Mouse (Mus musculus) intestine, postnatal 0 days (tissue): ENCODE measurements at regions not wholly inside any gene's neighbourhood (a gene's known extent, or its start where the extent isn't known, plus 50 kb on each side); places are given as distances from the start of the nearest gene placed in this dataset.

Experiments used
- ATAC-seq: fragments of 200-750 bp; cut with Nextera tagmentation; 2 replicates; pipeline ENCODE4 v1.8.0; 2017; ENCODE audit warnings: mild to moderate bottlenecking, moderate TSS enrichment, moderate library complexity
- H3K27ac ChIP-seq: fragments of 300-500 bp; sonication (generic); 2 replicates; pipeline ENCODE4 v1.5.1; 2014; ENCODE audit warnings: mild to moderate bottlenecking, low read depth, low read length, moderate library complexity
- H3K27me3 ChIP-seq: fragments of 300-500 bp; sonication (generic); replicated peaks from 2 replicates; pipeline ENCODE4 v1.6.1; 2014; ENCODE audit warnings: low read length, mixed read lengths; ENCODE audit not compliant: control insufficient read depth, insufficient read depth
- H3K36me3 ChIP-seq: fragments of 300-500 bp; sonication (generic); 2 replicates; pipeline ENCODE4 v1.6.1; 2014; ENCODE audit warnings: mild to moderate bottlenecking, moderate library complexity; ENCODE audit not compliant: control insufficient read depth, insufficient read depth
- H3K4me1 ChIP-seq: fragments of 300-500 bp; sonication (generic); replicated peaks from 2 replicates; pipeline ENCODE4 v1.6.1; 2014; ENCODE audit warnings: antibody characterized with exemption, low read length, mixed read lengths; ENCODE audit not compliant: control insufficient read depth, insufficient read depth
- H3K4me2 ChIP-seq: fragments of 300-500 bp; sonication (generic); replicated peaks from 2 replicates; pipeline ENCODE4 v1.6.1; 2014; ENCODE audit warnings: low read depth, mild to moderate bottlenecking, moderate library complexity
- H3K4me3 ChIP-seq: fragments of 300-500 bp; sonication (generic); 2 replicates; pipeline ENCODE4 v1.5.1; 2014; ENCODE audit warnings: low read depth, low read length
- H3K9ac ChIP-seq: fragments of 300-500 bp; sonication (generic); 2 replicates; pipeline ENCODE4 v1.6.1; 2014; ENCODE audit warnings: mild to moderate bottlenecking, low read depth, low read length
- H3K9me3 ChIP-seq: fragments of 300-500 bp; sonication (generic); 2 replicates; pipeline ENCODE4 v1.6.1; 2016; ENCODE audit warnings: mixed run types; ENCODE audit not compliant: control insufficient read depth
- CTCF ChIP-seq: sonication (generic); IDR thresholded peaks from 2 replicates; pipeline ENCODE4 v1.5.1; 2016; ENCODE audit warnings: low read depth, mild to moderate bottlenecking, control low read depth, antibody characterized with exemption, moderate library complexity
- WGBS: fragments of 180-500 bp; shearing (Covaris S2); extraction: QIAGEN DNeasy Blood & Tissue Kit; methylation state at CpG from one replicate; pipeline ENCODE4 v1.1.7; 2014; 5-methylcytosine and 5-hydroxymethylcytosine counted together

GRCm38 (mm10) chr10:124423418-124423817, 965.8 kb downstream of the Slc16a7 start:
- Histone ChIP-seq H3K9me3 (no peaks in the 10 kb centered on the region), H3K4me3 (no peak overlapping the region), H3K27me3 (no peaks in the 10 kb centered on the region), H3K4me1 (no peaks in the 10 kb centered on the region), H3K4me2 (no peak overlapping the region), H3K9ac (no peak overlapping the region), H3K27ac (no peak overlapping the region), H3K36me3 (no peaks in the 10 kb centered on the region)
- TF ChIP-seq CTCF = no peak
- 40% methylated on average over 2 of the region's 2 CpGs for WGBS
- no peak for ATAC-seq
